Mouse (Mus musculus): ENCODE results near the gene Nop2. TPM values are rescaled to one million over a fixed set of nuclear protein-coding genes. Genes with fewer than 3 reads are reported as not detected.

The Nop2 gene
- polyA plus RNA-seq, 1 experiment from 2014 or later = 46.8 TPM

DNA sequence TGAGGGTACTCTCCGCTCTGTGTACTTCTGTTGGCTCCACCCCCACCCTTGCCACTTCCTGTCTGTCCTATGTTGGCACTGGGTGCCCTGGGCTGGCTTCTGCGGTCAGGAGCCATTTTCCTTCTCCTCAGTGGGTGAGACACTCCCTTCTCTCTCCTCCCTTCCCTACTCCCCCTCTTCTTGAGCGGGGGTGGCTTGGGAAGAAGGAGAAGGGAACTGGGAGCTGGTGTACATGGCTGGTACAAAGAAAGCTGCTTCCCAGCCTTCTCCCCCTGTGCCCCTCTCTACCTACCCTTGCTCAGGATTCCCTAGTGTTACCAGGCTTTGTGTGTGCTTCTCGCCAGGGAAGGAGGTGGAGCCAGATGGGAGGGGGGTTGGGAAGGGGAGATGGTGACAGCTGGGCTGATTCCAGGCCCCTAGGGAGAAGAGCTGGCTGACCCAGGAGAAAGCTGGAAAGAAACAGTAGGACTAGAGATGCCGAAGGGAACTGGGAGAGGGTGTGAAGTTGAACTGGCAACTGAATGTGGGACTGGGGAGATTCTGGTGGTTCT, 32.2 kb upstream of the Nop2 start:
- DNase-seq (ENCODE audit: low spot score) = peak; percentile 75
- Histone ChIP-seq H3K4me2 (ENCODE audit: low read length) (peak overlapping the region; percentile 94), H3K36me3 (ENCODE audit: control insufficient read depth, insufficient read depth, low read length) (peaks cover 67% of the 10 kb centered on the region)

GRCm38 (mm10) chr6:125101444-125101843, 30.3 kb upstream of the Nop2 start:
- WGBS = 82% methylated on average over 9 of the region's 9 CpGs
- Histone ChIP-seq H3K4me3 (ENCODE audit: low read depth, low read length) (no peak overlapping the region), H3K9ac (ENCODE audit: low read length) (no peak overlapping the region), H3K27ac (ENCODE audit: low read depth, low read length) (no peak overlapping the region), H3K9me3 (replicated peaks; ENCODE audit: control insufficient read depth, low read length) (no peaks in the 10 kb centered on the region), H3K4me1 (ENCODE audit: control insufficient read depth, insufficient read depth, low read length) (peaks cover 27% of the 10 kb centered on the region), H3K36me3 (ENCODE audit: control insufficient read depth, insufficient read depth, low read length) (peaks cover 87% of the 10 kb centered on the region), H3K4me2 (ENCODE audit: low read length) (no peak overlapping the region), H3K27me3 (replicated peaks; ENCODE audit: control insufficient read depth, insufficient read depth, low read length) (no peaks in the 10 kb centered on the region)
- DNase-seq (ENCODE audit: low spot score) (no peak), ATAC-seq (no peak)

More for the DNA sequence above, 32.2 kb upstream of the Nop2 start:
- Histone ChIP-seq H3K4me1 (ENCODE audit: control insufficient read depth, insufficient read depth, low read length) (peaks cover 27% of the 10 kb centered on the region), H3K27me3 (replicated peaks; ENCODE audit: control insufficient read depth, insufficient read depth, low read length) (no peaks in the 10 kb centered on the region), H3K27ac (ENCODE audit: low read depth, low read length) (peak overlapping the region; percentile 87), H3K9ac (ENCODE audit: low read length) (peak overlapping the region; percentile 96), H3K9me3 (replicated peaks; ENCODE audit: control insufficient read depth, low read length) (no peaks in the 10 kb centered on the region), H3K4me3 (ENCODE audit: low read depth, low read length) (peak overlapping the region; percentile 98)
- 25% methylated on average over 5 of the region's 5 CpGs for WGBS
- peak; percentile 19; the same call in 1 of the 2 replicates for ATAC-seq

DNA sequence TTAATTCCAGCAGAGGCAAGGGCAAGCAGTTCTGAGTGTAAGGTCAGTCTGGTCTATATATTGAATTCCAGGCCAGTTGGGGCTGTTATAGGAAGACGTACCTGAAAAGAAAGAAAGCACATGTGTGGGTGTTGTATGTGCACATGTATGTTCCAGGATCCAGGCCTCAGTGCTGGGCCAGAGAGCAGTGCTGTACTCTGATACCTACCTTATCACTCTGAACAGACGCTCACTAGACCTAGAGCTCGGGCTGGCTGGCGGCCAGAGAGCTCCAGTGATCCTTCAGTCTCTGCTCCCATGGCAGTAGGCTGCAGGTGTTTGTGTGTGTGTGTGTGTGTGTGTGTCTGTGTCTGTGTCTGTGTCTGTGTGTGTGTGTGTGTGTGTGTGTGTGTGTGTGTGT, 27.5 kb upstream of the Nop2 start:
- no peak for ATAC-seq
- 0 out of 2 replicates have a peak, but pooled peaks cover 4% of the 10 kb centered on the region for H3K9me3 ChIP-seq (replicated peaks; ENCODE audit: control insufficient read depth, low read length)
- peaks cover 9% of the 10 kb centered on the region for H3K4me1 ChIP-seq (ENCODE audit: control insufficient read depth, insufficient read depth, low read length)
- no peak overlapping the region for H3K27ac ChIP-seq (ENCODE audit: low read depth, low read length)
- no peak overlapping the region for H3K4me3 ChIP-seq (ENCODE audit: low read depth, low read length)
- DNase-seq (ENCODE audit: low spot score) = no peak
- WGBS = 90% methylated on average over 4 of the region's 4 CpGs
- H3K27me3 ChIP-seq (replicated peaks; ENCODE audit: control insufficient read depth, insufficient read depth, low read length) = no peaks in the 10 kb centered on the region
- H3K36me3 ChIP-seq (ENCODE audit: control insufficient read depth, insufficient read depth, low read length) = peaks cover 99% of the 10 kb centered on the region
- H3K9ac ChIP-seq (ENCODE audit: low read length) = no peak overlapping the region
- no peak overlapping the region for H3K4me2 ChIP-seq (ENCODE audit: low read length)

GRCm38 (mm10) chr6:125107705-125108104, 24.0 kb upstream of the Nop2 start:
- WGBS = 95% methylated on average over 2 of the region's 2 CpGs
- H3K4me3 ChIP-seq (ENCODE audit: low read depth, low read length) = no peak overlapping the region
- no peaks in the 10 kb centered on the region for H3K27me3 ChIP-seq (replicated peaks; ENCODE audit: control insufficient read depth, insufficient read depth, low read length)

GRCm38 (mm10) chr6:125109371-125109770, 22.3 kb upstream of the Nop2 start:
- no peak for DNase-seq (ENCODE audit: low spot score)
- Histone ChIP-seq H3K4me2 (ENCODE audit: low read length) (no peak overlapping the region), H3K27me3 (replicated peaks; ENCODE audit: control insufficient read depth, insufficient read depth, low read length) (no peaks in the 10 kb centered on the region), H3K36me3 (ENCODE audit: control insufficient read depth, insufficient read depth, low read length) (peaks cover 100% of the 10 kb centered on the region), H3K9me3 (replicated peaks; ENCODE audit: control insufficient read depth, low read length) (0 out of 2 replicates have a peak, but pooled peaks cover 4% of the 10 kb centered on the region), H3K27ac (ENCODE audit: low read depth, low read length) (no peak overlapping the region), H3K4me3 (ENCODE audit: low read depth, low read length) (no peak overlapping the region), H3K9ac (ENCODE audit: low read length) (no peak overlapping the region), H3K4me1 (ENCODE audit: control insufficient read depth, insufficient read depth, low read length) (no peaks in the 10 kb centered on the region)
- 90% methylated on average over 14 of the region's 14 CpGs for WGBS
- ATAC-seq = no peak

More at GRCm38 (mm10) chr6:125107705-125108104, 24.0 kb upstream of the Nop2 start:
- Histone ChIP-seq H3K4me1 (ENCODE audit: control insufficient read depth, insufficient read depth, low read length) (no peaks in the 10 kb centered on the region), H3K9ac (ENCODE audit: low read length) (no peak overlapping the region), H3K4me2 (ENCODE audit: low read length) (no peak overlapping the region), H3K36me3 (ENCODE audit: control insufficient read depth, insufficient read depth, low read length) (peaks cover 99% of the 10 kb centered on the region), H3K27ac (ENCODE audit: low read depth, low read length) (no peak overlapping the region), H3K9me3 (replicated peaks; ENCODE audit: control insufficient read depth, low read length) (0 out of 2 replicates have a peak, but pooled peaks cover 4% of the 10 kb centered on the region)
- no peak for DNase-seq (ENCODE audit: low spot score)
- ATAC-seq = no peak

- ATAC-seq = peak; percentile 50; the same call in 1 of the 2 replicates
- no peak overlapping the region for H3K4me2 ChIP-seq (ENCODE audit: low read length)
- H3K4me1 ChIP-seq (ENCODE audit: control insufficient read depth, insufficient read depth, low read length) = no peaks in the 10 kb centered on the region
- peaks cover 98% of the 10 kb centered on the region for H3K36me3 ChIP-seq (ENCODE audit: control insufficient read depth, insufficient read depth, low read length)
- DNase-seq (ENCODE audit: low spot score) = peak; percentile 67
- 89% methylated on average over 7 of the region's 7 CpGs for WGBS
- H3K9ac ChIP-seq (ENCODE audit: low read length) = no peak overlapping the region
- H3K27ac ChIP-seq (ENCODE audit: low read depth, low read length) = no peak overlapping the region
- H3K27me3 ChIP-seq (replicated peaks; ENCODE audit: control insufficient read depth, insufficient read depth, low read length) = no peaks in the 10 kb centered on the region
- H3K9me3 ChIP-seq (replicated peaks; ENCODE audit: control insufficient read depth, low read length) = 0 out of 2 replicates have a peak, but pooled peaks cover 4% of the 10 kb centered on the region
- no peak overlapping the region for H3K4me3 ChIP-seq (ENCODE audit: low read depth, low read length)
Measured at GRCm38 (mm10) chr6:125110927-125111326, 20.8 kb upstream of the Nop2 start.

DNA sequence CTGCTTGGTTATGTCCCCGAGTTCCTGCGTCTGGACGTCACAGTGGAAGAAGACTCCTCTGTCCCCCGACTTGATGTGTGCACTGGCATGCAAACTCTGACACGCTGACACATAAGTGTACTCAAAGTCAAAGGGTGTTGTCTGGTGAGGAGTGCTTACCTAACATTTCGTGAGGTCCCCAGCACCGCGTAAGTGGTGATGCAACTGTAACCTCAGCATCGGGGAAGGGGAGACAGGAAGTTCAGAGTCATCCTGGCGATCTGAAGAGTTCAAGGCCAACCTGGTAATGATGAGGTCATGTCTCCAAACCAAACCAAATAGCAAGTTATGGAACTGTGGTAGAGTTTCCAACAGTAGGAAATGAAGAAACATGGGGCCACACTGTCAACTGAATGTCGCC, 19.2 kb upstream of the Nop2 start:
- ATAC-seq (no peak), DNase-seq (ENCODE audit: low spot score) (no peak)
- Histone ChIP-seq H3K9ac (ENCODE audit: low read length) (no peak overlapping the region), H3K36me3 (ENCODE audit: control insufficient read depth, insufficient read depth, low read length) (peaks cover 98% of the 10 kb centered on the region), H3K4me2 (ENCODE audit: low read length) (no peak overlapping the region), H3K9me3 (replicated peaks; ENCODE audit: control insufficient read depth, low read length) (no peaks in the 10 kb centered on the region), H3K4me3 (ENCODE audit: low read depth, low read length) (no peak overlapping the region), H3K4me1 (ENCODE audit: control insufficient read depth, insufficient read depth, low read length) (no peaks in the 10 kb centered on the region), H3K27ac (ENCODE audit: low read depth, low read length) (no peak overlapping the region), H3K27me3 (replicated peaks; ENCODE audit: control insufficient read depth, insufficient read depth, low read length) (no peaks in the 10 kb centered on the region)
- WGBS = 93% methylated on average over 11 of the region's 11 CpGs

- ATAC-seq (no peak), DNase-seq (ENCODE audit: low spot score) (no peak)
- WGBS = 92% methylated on average over 8 of the region's 8 CpGs
- H3K27me3 ChIP-seq (replicated peaks; ENCODE audit: control insufficient read depth, insufficient read depth, low read length) = no peaks in the 10 kb centered on the region
- no peaks in the 10 kb centered on the region for H3K4me1 ChIP-seq (ENCODE audit: control insufficient read depth, insufficient read depth, low read length)
- no peak overlapping the region for H3K9ac ChIP-seq (ENCODE audit: low read length)
- no peak overlapping the region for H3K4me2 ChIP-seq (ENCODE audit: low read length)
- H3K36me3 ChIP-seq (ENCODE audit: control insufficient read depth, insufficient read depth, low read length) = peaks cover 96% of the 10 kb centered on the region
- no peak overlapping the region for H3K4me3 ChIP-seq (ENCODE audit: low read depth, low read length)
- no peak overlapping the region for H3K27ac ChIP-seq (ENCODE audit: low read depth, low read length)
- H3K9me3 ChIP-seq (replicated peaks; ENCODE audit: control insufficient read depth, low read length) = no peaks in the 10 kb centered on the region
Measured at GRCm38 (mm10) chr6:125119387-125119786, 12.3 kb upstream of the Nop2 start.

DNA sequence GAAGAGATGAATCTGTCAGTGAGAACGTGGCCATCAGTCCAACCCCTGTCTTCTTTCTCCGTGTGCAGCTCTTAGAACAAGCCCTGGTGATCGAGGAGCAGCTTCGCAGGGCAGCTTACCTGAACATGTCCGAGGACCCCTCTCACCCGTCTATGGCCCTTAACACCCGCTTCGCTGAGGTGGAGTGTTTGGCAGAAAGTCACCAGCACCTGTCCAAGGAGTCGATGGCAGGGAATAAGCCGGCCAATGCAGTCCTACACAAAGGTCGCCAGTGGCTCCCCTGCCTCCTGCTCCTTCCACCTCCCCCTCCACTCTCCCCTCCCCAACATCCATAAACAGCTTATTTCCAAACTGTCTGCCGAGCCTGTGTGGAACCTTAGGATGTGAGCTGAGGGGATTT, 3.0 kb upstream of the Nop2 start:
- H3K4me3 ChIP-seq (ENCODE audit: low read depth, low read length) = no peak overlapping the region
- H3K4me2 ChIP-seq (ENCODE audit: low read length) = no peak overlapping the region
- H3K27ac ChIP-seq (ENCODE audit: low read depth, low read length) = no peak overlapping the region
- peaks cover 76% of the 10 kb centered on the region for H3K36me3 ChIP-seq (ENCODE audit: control insufficient read depth, insufficient read depth, low read length)
- DNase-seq (ENCODE audit: low spot score) = no peak
- H3K9ac ChIP-seq (ENCODE audit: low read length) = no peak overlapping the region
- no peak for ATAC-seq
- peaks cover 7% of the 10 kb centered on the region for H3K4me1 ChIP-seq (ENCODE audit: control insufficient read depth, insufficient read depth, low read length)
- no peaks in the 10 kb centered on the region for H3K9me3 ChIP-seq (replicated peaks; ENCODE audit: control insufficient read depth, low read length)
- H3K27me3 ChIP-seq (replicated peaks; ENCODE audit: control insufficient read depth, insufficient read depth, low read length) = no peaks in the 10 kb centered on the region
- 92% methylated on average over 12 of the region's 12 CpGs for WGBS
